13 mouse cellular contexts compared by ENCODE assay signal in genomic region chr3:122476656-122477055, GRCm38 (mm10).
A peak's percentile ranks its signal among the peaks of the same experiment; 100 is the strongest.
DNase-seq lines count a peak whose midpoint lies in the region; ATAC-seq and TF ChIP-seq lines count a peak whose summit lies in the region.
"Had no signal": no experiment of that assay in that cellular context is flagged by ENCODE, and none has a peak within 500 bp of the region (broad histone marks: within the 10 kb centered on the region; RNA-seq: fewer than 3 reads in every experiment).

No protein-coding gene starts in this region.

- no peak for TF ChIP-seq POLR2A in cerebellum, adult 2 months (IDR thresholded peaks at IDR 0.05; ENCODE audit: borderline replicate concordance, insufficient read depth, low read length)
- no peak for TF ChIP-seq POLR2A in brain, embryonic 14.5 days (IDR thresholded peaks at IDR 0.05; ENCODE audit: borderline replicate concordance, extremely low read depth, insufficient read depth, insufficient read length, poor library complexity, severe bottlenecking)

- 0 out of 2 replicates have a peak, but pooled peaks cover 1% of the 10 kb centered on the region for H3K27me3 ChIP-seq in cerebellum, adult 2 months (ENCODE audit: control insufficient read depth, insufficient read depth, low read length)
- no peaks in the 10 kb centered on the region for H3K27me3 ChIP-seq in midbrain, embryonic 13.5 days
- H3K27me3 ChIP-seq: liver, embryonic 13.5 days had no signal

- no peak overlapping the region for H3K9ac ChIP-seq in midbrain, embryonic 13.5 days (replicated peaks)
- H3K9ac ChIP-seq: liver, embryonic 13.5 days had no signal

- 53% methylated on average over 3 of the region's 3 CpGs for WGBS in cerebellum, adult 2 months
- 30% methylated on average over 3 of the region's 3 CpGs for WGBS in midbrain, embryonic 13.5 days

- H3K27ac ChIP-seq in cerebellum, adult 2 months (ENCODE audit: insufficient read depth, low read length) = no peak overlapping the region
- peak overlapping the region; percentile 74 for H3K27ac ChIP-seq in midbrain, embryonic 13.5 days
- H3K27ac ChIP-seq: liver, embryonic 13.5 days had no signal

- no peaks in the 10 kb centered on the region for H3K9me3 ChIP-seq in midbrain, embryonic 13.5 days
- H3K9me3 ChIP-seq: liver, embryonic 13.5 days had no signal

- peaks cover 6% of the 10 kb centered on the region; the same call in 1 of the 2 replicates for H3K4me1 ChIP-seq in cerebellum, adult 2 months (ENCODE audit: control insufficient read depth, insufficient read depth, low read length)
- peaks cover 74% of the 10 kb centered on the region for H3K4me1 ChIP-seq in midbrain, embryonic 13.5 days (replicated peaks)

- no peaks in the 10 kb centered on the region for H3K36me3 ChIP-seq in midbrain, embryonic 13.5 days
- H3K36me3 ChIP-seq: liver, embryonic 13.5 days had no signal

- DNase-seq in cerebellum, postnatal 10 days = peak; percentile 74 to 76
- no peak for DNase-seq in cerebellum, adult 2 months
- peak; percentile 71 for DNase-seq in brain, embryonic 14.5 days (ENCODE audit: low read depth)
- peak; percentile 40 for DNase-seq in forelimb bud, embryonic 11.5 days (ENCODE audit: low read depth, low spot score)
- DNase-seq in layer of hippocampus, postnatal 36 days = no peak
- no peak for DNase-seq in frontal cortex, adult 2 months (ENCODE audit: extremely low spot score in 1 of 2, low spot score in 1 of 2)
- no peak for DNase-seq in urinary bladder, adult 2 months (ENCODE audit: low spot score)
- DNase-seq: adrenal gland, postnatal 14 days; kidney, postnatal 4 days; liver, embryonic 13.5 days; lung, postnatal 14 days had no signal

- peak; percentile 24 for ATAC-seq in midbrain, embryonic 13.5 days
- ATAC-seq: intestine, embryonic 16.5 days had no signal

- TF ChIP-seq CTCF in cerebellum, adult 2 months (IDR thresholded peaks at IDR 0.05; ENCODE audit: borderline replicate concordance, insufficient read depth, low read depth, low read length) = no peak
- TF ChIP-seq CTCF in brain, embryonic 14.5 days (IDR thresholded peaks at IDR 0.05; ENCODE audit: borderline replicate concordance, extremely low read depth, insufficient read depth, insufficient read length) = no peak

- H3K4me2 ChIP-seq in midbrain, embryonic 13.5 days (replicated peaks) = peak overlapping the region; percentile 19
- H3K4me2 ChIP-seq: liver, embryonic 13.5 days had no signal

- no peak overlapping the region for H3K4me3 ChIP-seq in cerebellum, adult 2 months (replicated peaks; ENCODE audit: insufficient read depth, low read depth, low read length)
- no peak overlapping the region for H3K4me3 ChIP-seq in midbrain, embryonic 13.5 days (replicated peaks)
- H3K4me3 ChIP-seq: liver, embryonic 13.5 days had no signal

Comparison
In these comparisons a context has a peak if more than half of its experiments do, and no peak if none do; other contexts are left out.
1. DNase-seq: peak in cerebellum, postnatal 10 days (2 of 2), brain, embryonic 14.5 days (single experiment) and forelimb bud, embryonic 11.5 days (single experiment); none in cerebellum, adult 2 months (0 of 2), layer of hippocampus, postnatal 36 days (0 of 2), frontal cortex, adult 2 months (0 of 2) and urinary bladder, adult 2 months (single experiment).